Mouse (Mus musculus): Measurements from ENCODE around the gene Gpr89. TPM values are rescaled to one million over a fixed set of nuclear protein-coding genes. Genes with fewer than 3 reads are reported as not detected.

The Gpr89 gene
- polyA plus RNA-seq, 1 experiment = 33.6 TPM

DNA sequence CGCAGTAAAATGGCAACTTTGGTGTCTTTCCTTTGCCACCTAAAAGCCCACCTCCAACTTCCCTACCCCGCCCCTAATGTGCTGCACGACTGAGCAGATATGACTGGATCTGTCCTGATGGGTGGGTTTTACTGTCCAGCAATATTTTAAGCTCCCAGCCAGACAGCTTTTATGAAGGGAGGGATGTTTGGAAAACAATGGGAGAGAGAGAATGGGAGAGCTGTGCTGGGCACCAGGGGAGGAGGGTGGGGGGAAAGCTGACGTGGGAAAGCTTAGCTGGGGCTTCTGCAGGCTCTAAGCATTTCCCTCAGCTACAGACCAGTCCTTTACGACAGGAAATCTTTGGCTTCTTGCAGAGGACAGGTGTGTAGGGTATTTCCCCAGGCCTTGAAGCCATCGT is 20.8 kb upstream of the Gpr89 start, which contains the start of gene Gja8:
TSS of gene Gja8 (minus strand) at position 101 of the 400 bp plus-strand sequence.
- no peaks in the 10 kb centered on the region for H3K27me3 ChIP-seq (replicated peaks; ENCODE audit: control insufficient read depth, insufficient read depth, low read length)
- no peak for DNase-seq
- H3K4me1 ChIP-seq (ENCODE audit: control insufficient read depth, insufficient read depth, low read length) = no peaks in the 10 kb centered on the region
- H3K27ac ChIP-seq (ENCODE audit: insufficient read depth, low read depth, low read length) = no peak within 1 kb of the TSS
- WGBS = 47% methylated on average over 6 of the region's 6 CpGs
- TF ChIP-seq CTCF (conservative IDR thresholded peaks at IDR 0.05; ENCODE audit: insufficient read depth, insufficient read length, low read depth, low read length) = no peak
- no peak for TF ChIP-seq POLR2A (IDR thresholded peaks at IDR 0.05; ENCODE audit: low read depth, low read length)
- no peak within 1 kb of the TSS for H3K4me3 ChIP-seq (ENCODE audit: insufficient read depth, low read depth, low read length)
- H3K36me3 ChIP-seq (ENCODE audit: control insufficient read depth, insufficient read depth, low read length) = no peaks in the 10 kb centered on the region

DNA sequence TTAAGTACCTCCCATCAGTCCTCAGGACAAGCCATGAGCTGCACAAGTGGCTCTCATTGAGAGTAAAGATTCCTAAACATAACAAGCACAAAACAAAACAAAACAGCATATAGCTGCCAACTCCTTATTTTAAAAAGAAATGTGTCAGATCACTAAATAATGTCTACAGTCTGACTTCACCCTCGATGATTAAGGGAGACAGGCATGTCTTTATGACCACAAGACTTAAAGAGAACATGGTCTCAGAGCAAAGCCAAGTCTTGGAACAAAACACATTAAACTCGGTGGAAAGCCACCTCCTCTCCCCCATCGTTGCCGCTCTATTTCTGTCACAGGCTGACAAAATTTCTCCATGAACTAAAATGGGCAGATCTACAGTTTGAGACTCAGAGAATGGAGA is 19.5 kb upstream of the Gpr89 start:
- 67% methylated on average over 4 of the region's 4 CpGs for WGBS
- TF ChIP-seq POLR2A (IDR thresholded peaks at IDR 0.05; ENCODE audit: low read depth, low read length) = no peak
- H3K27me3 ChIP-seq (replicated peaks; ENCODE audit: control insufficient read depth, insufficient read depth, low read length) = no peaks in the 10 kb centered on the region
- H3K36me3 ChIP-seq (ENCODE audit: control insufficient read depth, insufficient read depth, low read length) = no peaks in the 10 kb centered on the region
- no peaks in the 10 kb centered on the region for H3K4me1 ChIP-seq (ENCODE audit: control insufficient read depth, insufficient read depth, low read length)
- no peak overlapping the region for H3K27ac ChIP-seq (ENCODE audit: insufficient read depth, low read depth, low read length)
- no peak for DNase-seq
- no peak overlapping the region for H3K4me3 ChIP-seq (ENCODE audit: insufficient read depth, low read depth, low read length)

DNA sequence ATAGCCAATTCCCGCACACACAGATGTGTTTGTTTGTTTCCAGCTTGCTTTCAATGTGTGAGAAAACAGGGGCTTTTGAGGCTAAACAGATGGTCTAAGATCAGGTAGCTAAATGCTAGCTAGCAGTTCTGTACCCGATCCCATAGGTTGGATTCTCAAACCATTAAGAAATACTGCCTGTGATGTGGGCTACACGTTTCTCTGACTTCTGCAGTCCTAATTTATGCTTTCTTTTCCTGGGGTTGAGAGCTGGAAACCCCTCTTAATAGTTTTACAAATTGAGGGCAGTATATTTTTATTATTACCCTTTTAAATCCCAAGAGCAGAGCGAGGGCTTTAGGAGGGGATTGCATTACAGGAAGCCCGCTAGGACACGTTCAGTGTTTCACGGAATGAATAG is 15.8 kb upstream of the Gpr89 start:
- WGBS = 31% methylated on average over 7 of the region's 7 CpGs
- no peak for DNase-seq
- no peak overlapping the region for H3K27ac ChIP-seq (ENCODE audit: insufficient read depth, low read depth, low read length)
- H3K4me1 ChIP-seq (ENCODE audit: control insufficient read depth, insufficient read depth, low read length) = no peaks in the 10 kb centered on the region
- H3K27me3 ChIP-seq (replicated peaks; ENCODE audit: control insufficient read depth, insufficient read depth, low read length) = no peaks in the 10 kb centered on the region
- no peak overlapping the region for H3K4me3 ChIP-seq (ENCODE audit: insufficient read depth, low read depth, low read length)
- TF ChIP-seq POLR2A (IDR thresholded peaks at IDR 0.05; ENCODE audit: low read depth, low read length) = no peak
- no peak for TF ChIP-seq CTCF (conservative IDR thresholded peaks at IDR 0.05; ENCODE audit: insufficient read depth, insufficient read length, low read depth, low read length)
- no peaks in the 10 kb centered on the region for H3K36me3 ChIP-seq (ENCODE audit: control insufficient read depth, insufficient read depth, low read length)

DNA sequence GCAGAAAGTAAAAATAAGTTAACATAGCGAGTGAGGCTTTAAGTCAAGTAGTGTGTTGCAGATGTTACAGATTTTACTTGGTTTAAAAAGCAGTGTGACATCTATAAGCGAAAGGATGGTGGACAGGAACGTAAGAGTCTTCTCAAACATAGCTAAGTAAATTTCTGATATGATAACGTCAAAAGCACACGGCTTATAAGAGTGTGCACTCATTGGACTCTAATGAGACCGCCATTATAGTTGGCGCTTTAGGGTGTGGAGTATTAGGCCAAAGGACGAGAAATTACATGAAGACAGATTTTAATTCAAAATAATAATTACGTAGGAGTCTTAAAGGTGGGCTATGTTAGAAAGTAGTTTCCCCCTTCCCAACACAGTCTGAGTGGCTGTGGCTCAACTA is 446 bp upstream of the Gpr89 start:
- Histone ChIP-seq H3K27me3 (replicated peaks; ENCODE audit: control insufficient read depth, insufficient read depth, low read length) (no peaks in the 10 kb centered on the region), H3K27ac (ENCODE audit: insufficient read depth, low read depth, low read length) (no peak overlapping the region), H3K36me3 (ENCODE audit: control insufficient read depth, insufficient read depth, low read length) (no peaks in the 10 kb centered on the region), H3K4me3 (ENCODE audit: insufficient read depth, low read depth, low read length) (peak overlapping the region; percentile 81), H3K4me1 (ENCODE audit: control insufficient read depth, insufficient read depth, low read length) (peaks cover 2% of the 10 kb centered on the region; the same call in 1 of the 2 replicates)
- DNase-seq = no peak
- whole genome bisulfite sequencing = 36% methylated on average over 9 of the region's 9 CpGs
- TF ChIP-seq POLR2A (IDR thresholded peaks at IDR 0.05; ENCODE audit: low read depth, low read length) = no peak
- no peak for TF ChIP-seq CTCF (conservative IDR thresholded peaks at IDR 0.05; ENCODE audit: insufficient read depth, insufficient read length, low read depth, low read length)

DNA sequence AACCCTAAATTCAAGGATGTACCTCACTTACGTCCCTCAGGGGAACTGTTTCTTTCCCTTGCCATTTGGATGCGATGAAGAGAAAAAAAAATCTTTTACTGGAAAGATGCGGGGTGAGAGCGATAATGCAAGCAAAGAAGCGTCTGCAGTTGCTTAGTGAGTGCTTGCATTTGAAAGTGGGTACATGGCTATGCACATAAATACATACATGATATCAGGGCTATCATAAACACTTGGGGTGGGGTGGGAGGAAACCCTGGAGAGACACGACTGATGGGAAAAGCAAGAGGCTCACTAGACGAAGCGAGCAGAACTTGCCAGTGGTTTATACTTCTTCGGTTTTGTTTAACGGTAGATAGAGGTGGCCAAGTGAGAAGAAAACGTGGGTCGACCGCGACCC is 753 bp downstream of the Gpr89 start, which contains the start of gene Gja5:
TSS of gene Gja5 (plus strand) at position 301 of the 400 bp plus-strand sequence.
- Histone ChIP-seq H3K4me3 (ENCODE audit: insufficient read depth, low read depth, low read length) (peak within 1 kb of the TSS; percentile 81), H3K27me3 (replicated peaks; ENCODE audit: control insufficient read depth, insufficient read depth, low read length) (no peaks in the 10 kb centered on the region), H3K36me3 (ENCODE audit: control insufficient read depth, insufficient read depth, low read length) (no peaks in the 10 kb centered on the region), H3K4me1 (ENCODE audit: control insufficient read depth, insufficient read depth, low read length) (peaks cover 2% of the 10 kb centered on the region; the same call in 1 of the 2 replicates), H3K27ac (ENCODE audit: insufficient read depth, low read depth, low read length) (no peak within 1 kb of the TSS)
- no peak for DNase-seq
- no peak for TF ChIP-seq POLR2A (IDR thresholded peaks at IDR 0.05; ENCODE audit: low read depth, low read length)
- TF ChIP-seq CTCF (conservative IDR thresholded peaks at IDR 0.05; ENCODE audit: insufficient read depth, insufficient read length, low read depth, low read length) = no peak
- 14% methylated on average over 14 of the region's 14 CpGs for WGBS

DNA sequence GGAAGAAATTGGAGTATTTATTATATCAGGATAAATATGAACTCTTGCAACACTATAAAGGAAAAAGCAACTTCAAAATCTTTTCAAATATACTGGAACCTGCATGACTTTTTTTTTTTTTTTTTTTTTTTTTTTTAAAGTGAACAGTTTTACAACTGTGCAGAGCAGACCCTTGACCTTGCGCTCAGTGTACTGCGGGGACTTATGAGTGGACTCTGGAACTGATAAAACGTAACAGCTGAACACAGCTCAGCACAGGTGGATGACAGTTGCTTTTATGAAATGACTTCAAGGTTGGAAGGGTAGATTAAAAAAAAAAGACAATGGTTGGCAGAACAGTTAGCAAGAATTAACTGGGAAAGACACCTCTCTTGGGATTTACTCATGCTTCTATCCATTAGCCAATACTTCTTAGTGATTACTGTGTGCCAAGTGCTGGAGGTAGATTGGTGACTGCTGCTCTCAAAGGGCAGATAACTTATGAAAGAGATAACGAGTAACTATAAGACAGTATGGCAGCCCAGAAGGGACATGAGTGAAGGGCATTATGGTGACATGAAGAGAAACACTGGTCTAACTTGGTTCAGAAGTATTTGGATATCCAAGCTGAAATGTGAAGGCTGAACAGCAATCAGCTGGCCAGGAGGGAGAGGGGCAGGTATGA is 2.7 kb downstream of the Gpr89 start:
- TF ChIP-seq POLR2A (IDR thresholded peaks at IDR 0.05; ENCODE audit: low read depth, low read length) (no peak), CTCF (conservative IDR thresholded peaks at IDR 0.05; ENCODE audit: insufficient read depth, insufficient read length, low read depth, low read length) (no peak)
- Histone ChIP-seq H3K4me3 (ENCODE audit: insufficient read depth, low read depth, low read length) (no peak overlapping the region), H3K27me3 (replicated peaks; ENCODE audit: control insufficient read depth, insufficient read depth, low read length) (no peaks in the 10 kb centered on the region), H3K36me3 (ENCODE audit: control insufficient read depth, insufficient read depth, low read length) (no peaks in the 10 kb centered on the region), H3K4me1 (ENCODE audit: control insufficient read depth, insufficient read depth, low read length) (peaks cover 2% of the 10 kb centered on the region; the same call in 1 of the 2 replicates), H3K27ac (ENCODE audit: insufficient read depth, low read depth, low read length) (no peak overlapping the region)
- peak; percentile 27 for DNase-seq
- WGBS = 56% methylated on average over 4 of the region's 4 CpGs

DNA sequence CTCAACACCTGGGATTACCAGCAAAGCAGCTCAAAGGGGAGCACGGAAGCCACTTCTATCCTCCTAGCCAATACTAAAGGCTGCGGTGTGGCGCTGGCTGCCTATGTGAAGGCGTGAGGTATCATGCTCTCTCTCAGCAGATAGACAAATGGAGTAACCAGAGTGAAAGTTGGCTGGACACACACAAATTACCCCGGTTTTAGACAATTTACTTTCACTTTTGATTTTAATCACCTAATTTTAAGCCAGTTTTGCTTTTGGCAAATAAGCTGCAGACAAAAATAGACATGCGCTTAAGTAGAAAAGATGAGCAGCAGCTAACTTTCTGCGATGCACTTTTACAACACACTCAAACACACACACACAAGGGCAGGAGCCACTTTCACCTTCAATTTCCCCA is 21.5 kb downstream of the Gpr89 start:
- DNase-seq = no peak
- Histone ChIP-seq H3K36me3 (ENCODE audit: control insufficient read depth, insufficient read depth, low read length) (peaks cover 1% of the 10 kb centered on the region), H3K4me1 (ENCODE audit: control insufficient read depth, insufficient read depth, low read length) (no peaks in the 10 kb centered on the region), H3K27me3 (replicated peaks; ENCODE audit: control insufficient read depth, insufficient read depth, low read length) (no peaks in the 10 kb centered on the region), H3K27ac (ENCODE audit: insufficient read depth, low read depth, low read length) (no peak overlapping the region), H3K4me3 (ENCODE audit: insufficient read depth, low read depth, low read length) (no peak overlapping the region)
- TF ChIP-seq CTCF (conservative IDR thresholded peaks at IDR 0.05; ENCODE audit: insufficient read depth, insufficient read length, low read depth, low read length) (no peak), POLR2A (IDR thresholded peaks at IDR 0.05; ENCODE audit: low read depth, low read length) (no peak)
- 82% methylated on average over 7 of the region's 7 CpGs for WGBS
